Mouse (Mus musculus): Measurements from ENCODE around the gene Tnrc6a.

Gene Tnrc6a

GRCm38 (mm10) chr7:123194696-123195095 is 71.0 kb downstream of the Tnrc6a start:
- DNase-seq: no peak

DNA sequence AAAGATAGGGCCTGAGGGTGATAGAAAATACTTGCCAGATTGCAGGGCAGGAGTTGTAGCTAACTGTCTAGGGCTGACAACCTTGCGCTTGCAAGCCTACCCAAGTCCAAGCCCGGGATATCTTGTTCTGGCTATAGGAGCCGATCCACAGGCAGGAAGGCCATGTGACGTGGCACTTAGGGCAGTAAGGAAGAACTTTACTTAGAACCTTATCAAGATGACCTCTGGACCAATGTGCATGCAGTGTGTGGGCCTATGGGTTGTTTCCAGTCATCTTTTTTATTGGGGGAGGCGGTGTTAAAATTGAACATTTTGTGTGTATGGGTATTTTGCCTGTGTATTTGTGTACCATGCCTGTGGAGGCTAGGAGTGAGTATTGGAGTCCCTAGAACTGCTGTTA is 72.7 kb downstream of the Tnrc6a start:
- DNase-seq: no peak

DNA sequence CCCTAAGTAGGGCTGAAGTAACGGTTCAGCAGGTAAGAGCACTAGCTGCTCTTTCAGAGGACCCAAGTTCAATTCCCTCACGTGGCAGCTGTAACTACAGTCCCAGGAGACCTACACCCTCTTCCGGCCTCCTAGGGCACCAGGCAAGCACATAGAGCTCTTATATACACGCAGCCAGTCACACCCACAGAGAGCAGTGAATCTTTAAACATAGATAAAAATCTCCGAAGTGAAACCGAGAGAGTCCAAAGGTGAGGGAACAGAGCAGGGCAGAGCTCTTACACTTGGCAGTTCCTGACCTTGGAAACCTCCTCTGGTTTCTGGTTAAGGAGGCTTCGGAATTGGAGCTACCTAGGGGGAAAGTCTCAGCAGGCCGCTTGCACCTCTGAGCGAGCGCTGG is 75.0 kb downstream of the Tnrc6a start:
- no peak for DNase-seq

DNA sequence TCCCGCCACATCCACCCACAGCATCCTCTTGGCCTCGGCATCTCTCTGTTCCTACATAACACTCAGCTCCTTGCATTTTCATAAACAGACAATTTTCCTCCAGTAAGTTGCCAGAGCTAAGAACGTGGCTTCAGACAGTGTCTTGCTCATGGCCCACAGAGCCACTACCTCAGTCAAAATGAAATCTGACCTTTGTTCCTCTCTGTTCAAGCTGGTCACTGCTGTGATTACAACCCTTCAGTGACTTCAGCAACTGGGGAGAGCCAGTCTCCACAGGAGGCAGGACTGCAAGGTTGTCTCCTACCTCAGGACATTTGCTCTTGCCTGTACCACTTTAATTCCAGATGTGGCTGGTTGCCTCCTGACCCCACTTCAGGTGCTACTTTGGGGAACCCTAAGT is 75.5 kb downstream of the Tnrc6a start:
- DNase-seq: no peak

GRCm38 (mm10) chr7:123199656-123200206 is 76.0 kb downstream of the Tnrc6a start:
- DNase-seq: no peak

- no peak for DNase-seq
Observed at GRCm38 (mm10) chr7:123200722-123201121, 77.0 kb downstream of the Tnrc6a start.

GRCm38 (mm10) chr7:123205261-123205660 is 81.6 kb downstream of the Tnrc6a start:
- peak in 1 of 2 experiments; percentile 54 for DNase-seq

DNA sequence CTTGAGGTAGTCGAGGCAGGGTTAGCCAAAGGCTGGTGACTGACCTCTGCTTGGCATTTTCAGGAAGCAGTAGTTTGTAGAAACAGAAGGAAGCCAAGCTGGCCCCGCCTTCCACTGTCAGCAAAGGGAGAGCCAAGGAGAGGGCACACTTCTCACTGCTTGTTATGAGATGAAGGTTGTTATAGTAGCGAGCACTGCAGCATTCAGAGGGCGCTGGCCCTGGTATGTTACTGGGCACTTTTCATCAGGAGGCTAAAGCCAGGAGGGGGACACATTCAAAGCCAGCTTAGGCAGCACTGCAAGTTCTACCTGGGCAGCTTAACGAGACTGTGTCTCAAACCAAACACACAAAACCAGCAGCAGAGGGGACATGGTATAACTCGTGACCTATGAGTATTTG is 83.9 kb downstream of the Tnrc6a start:
- DNase-seq: no peak

DNA sequence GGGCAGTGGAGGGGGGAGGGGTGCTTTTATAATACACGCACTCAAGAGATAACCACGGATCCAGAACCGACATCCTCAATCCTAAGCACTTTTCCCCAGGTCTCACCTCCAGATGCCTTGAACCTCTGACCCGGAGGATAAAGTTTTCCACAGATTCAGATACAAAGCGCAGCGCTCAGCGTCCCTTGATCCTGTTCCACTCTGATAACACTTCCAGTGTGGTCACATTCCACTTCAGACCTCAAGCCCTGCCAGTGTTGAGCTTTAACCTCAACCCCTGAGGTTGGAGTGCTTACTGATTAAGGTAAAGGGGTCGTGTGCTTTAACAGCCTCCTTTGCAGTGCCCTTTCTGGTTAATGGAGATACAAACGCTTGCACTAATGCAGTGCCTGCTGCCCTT is 86.2 kb downstream of the Tnrc6a start:
- no peak for DNase-seq

GRCm38 (mm10) chr7:123211461-123211860 is 87.8 kb downstream of the Tnrc6a start:
- no peak for DNase-seq

DNA sequence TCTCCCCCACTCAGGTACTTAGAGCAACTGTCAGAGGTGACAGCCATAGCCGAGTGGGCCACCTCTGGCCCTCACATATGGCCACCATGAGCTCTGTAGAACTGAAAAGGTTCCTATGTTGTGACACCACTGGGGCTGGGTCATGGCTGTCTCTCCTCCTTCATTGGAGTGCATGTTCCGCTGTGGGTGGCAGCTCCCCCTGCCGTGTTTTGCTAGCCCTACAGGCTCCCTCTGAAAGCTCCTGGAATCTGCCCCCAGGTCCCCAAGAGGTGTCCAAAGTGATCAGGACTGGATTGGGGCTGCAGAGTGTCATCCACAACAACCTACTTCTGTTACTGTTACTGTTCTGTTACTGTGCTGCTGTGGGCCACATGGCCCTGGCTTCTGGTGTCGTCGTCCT is 88.6 kb downstream of the Tnrc6a start:
- no peak for DNase-seq

DNA sequence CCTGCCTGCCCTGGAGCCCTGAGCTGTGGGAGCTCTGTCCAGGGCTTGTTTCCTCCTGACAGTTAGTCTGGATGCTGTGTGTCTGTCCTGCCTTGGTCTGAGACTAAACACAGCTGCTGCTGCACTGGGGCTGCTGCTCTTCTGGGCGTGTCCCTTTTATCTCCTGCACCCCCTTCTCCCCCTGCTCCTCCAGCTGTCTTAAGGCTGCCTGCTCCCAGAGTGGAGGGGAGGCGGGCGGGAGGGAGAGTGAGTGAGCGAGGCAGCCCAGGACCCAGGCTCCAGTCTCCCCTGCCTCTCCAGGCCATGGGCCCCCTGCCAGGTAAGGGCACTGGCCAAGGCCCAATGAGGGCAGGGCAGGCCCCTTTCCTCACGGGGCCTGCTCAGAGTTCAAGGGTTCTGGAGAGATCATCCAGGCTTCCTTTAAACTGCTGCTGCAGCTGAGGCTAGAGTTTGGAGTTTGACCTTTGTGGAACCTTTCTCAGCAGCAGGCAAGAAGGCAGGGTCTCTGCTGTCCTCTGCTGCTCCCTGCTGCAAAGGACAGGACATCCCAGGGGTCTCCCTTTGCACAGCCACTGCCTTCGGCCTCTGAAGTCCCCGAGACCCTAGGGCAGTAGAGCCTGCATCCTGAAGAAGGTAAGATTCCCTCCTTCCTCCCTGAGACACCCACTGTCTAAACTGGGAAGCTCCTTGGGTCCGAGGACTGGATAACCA is 90.8 kb downstream of the Tnrc6a start, which contains the start of gene Slc5a11:
TSS of gene Slc5a11 (plus strand) at position 416 of the 711 bp plus-strand sequence.
- DNase-seq: no peak

DNA sequence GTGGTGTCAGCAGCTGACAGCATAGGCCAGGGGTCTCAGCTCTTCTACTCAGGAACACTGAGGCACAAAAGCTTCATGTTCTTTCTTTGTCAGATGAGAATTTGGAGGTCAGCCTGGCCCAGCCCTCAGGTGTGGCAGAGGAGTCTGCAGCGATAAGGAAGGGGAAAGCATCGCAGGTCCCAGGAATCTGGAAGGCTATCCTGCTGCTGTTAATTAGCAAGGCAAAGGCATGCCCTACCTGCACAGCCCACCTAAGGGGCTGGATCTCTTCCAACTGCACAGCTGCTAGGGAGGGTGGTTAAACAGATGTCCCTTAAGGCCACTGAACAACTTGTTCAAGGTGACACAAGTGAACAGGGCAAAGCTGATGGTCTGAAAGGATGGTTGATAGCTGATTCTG is 91.5 kb downstream of the Tnrc6a start:
- DNase-seq: no peak

DNA sequence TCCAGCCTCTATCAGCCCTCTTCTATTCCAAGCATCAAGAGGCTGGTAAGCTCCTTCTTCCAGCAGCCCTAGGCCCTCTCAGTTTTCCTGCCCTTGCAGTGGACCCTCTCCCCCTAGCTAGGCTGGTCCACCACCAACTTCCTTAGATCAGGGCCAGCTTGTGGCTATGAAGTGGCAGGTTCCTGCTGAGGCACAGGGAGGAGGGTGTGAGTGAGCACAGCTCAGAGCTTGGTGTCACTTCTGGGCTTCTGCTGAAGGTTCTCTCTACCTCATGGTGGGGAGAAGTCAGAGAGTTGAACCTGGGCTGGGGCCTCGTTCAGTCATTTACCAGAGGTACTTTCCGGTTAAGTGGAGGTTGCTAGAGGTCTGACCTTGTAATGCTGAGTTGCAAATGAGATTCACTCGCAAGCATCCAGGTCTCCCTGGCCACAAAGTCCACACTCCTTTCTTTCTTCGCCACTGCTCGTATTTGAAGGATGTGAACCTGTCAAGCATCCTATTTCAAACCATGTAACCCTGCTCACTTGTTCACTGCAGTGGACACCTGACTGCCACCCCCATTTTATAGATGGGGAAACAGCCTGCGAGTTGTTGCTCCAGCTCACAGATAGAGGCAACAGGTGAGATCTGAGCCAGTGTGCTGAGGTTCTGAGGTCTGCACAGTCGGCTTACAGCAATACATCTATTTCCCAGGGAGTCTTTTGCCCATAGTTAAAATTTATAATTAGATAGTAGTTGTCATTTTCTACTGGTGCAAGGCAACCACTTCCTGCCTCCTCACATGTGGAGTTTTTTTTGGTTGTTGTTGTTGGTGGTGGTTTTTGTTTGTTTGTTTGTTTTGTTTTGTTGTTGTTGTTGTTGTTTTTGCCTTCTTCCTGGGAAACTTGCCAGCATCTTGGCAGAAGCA is 94.0 kb downstream of the Tnrc6a start:
- DNase-seq: no peak

- DNase-seq: no peak
Observed at GRCm38 (mm10) chr7:123218620-123219019, 94.9 kb downstream of the Tnrc6a start.

DNA sequence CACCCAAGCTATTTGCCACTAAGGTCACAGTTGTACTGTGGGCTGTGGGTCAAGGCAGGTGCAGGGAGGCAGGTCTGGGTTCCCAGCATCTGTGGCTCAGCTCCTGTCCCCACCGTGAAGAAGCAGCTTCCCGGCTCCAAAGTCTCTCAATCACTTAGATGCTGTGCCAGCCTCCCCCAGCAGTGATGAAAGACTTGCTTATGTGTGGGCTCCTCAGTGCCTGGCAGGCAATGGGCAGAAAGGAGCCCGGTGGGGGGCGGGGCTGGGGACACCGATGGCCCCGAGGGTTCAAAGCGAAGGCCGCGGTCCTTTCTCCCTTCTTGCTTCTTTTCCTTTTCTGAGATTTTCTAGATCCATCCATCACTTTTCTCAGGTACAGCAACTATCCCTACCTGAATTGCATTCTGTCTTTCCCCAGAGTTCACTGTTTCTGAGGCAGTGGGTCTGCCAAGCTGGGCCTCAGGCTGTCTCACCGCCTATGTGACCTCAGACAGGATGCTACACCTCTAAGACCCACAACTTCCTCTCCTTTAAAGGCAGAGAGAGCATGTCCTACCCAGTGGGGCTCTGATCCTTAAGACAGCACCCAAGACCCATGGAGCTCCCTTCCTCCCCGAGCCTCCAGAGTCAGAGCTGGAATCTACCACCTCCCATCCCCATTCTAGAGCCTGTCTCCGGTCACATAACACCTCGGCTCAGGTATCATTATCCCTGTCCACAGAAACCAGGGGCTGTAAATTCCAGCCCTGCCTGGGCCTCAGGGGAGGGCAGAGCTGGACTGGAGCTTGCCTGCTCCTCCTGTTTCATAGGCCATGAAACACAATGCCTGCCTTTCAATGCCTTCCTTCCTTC is 96.3 kb downstream of the Tnrc6a start:
- DNase-seq: no peak

GRCm38 (mm10) chr7:123220633-123220942 is 96.9 kb downstream of the Tnrc6a start:
- no peak for DNase-seq

- no peak for DNase-seq
Observed at GRCm38 (mm10) chr7:123224076-123224475, 100.4 kb downstream of the Tnrc6a start.

DNA sequence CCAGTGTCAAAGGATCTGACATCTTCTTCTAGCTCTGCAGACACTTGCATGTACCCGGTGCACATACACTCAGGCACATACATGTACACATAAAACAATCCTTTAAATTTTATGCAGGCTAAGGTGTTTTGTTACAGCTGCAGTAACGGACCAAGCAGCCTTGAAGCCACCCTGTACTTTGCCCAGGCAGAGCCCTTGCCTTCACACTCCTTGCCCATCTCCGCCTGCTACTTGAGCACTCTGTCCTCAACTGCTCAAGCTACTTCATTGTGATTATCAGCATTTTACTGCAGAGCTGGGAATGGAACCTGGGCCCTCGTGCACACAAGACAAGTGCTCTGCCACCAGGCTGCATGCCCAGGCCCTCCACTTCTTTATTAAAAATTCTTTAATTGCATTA is 101.5 kb downstream of the Tnrc6a start:
- DNase-seq: no peak

DNA sequence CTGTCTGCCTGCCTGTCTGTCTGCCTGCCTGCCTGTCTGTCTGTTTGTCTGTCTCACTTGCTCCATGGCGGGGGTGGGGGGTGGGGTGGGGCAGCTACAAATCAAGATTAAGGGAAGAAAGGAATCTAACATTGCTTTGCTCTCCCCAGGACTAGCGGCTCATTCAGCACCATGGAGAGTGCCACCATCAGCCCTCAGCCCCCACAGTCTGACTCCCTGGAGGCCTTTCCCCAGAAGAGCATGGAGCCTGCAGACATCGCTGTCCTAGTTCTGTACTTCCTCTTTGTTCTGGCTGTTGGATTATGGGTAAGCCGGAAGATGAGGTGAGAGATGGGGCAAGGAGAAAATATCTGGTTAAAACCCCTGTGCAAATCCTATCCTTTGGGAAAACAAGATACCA is 111.8 kb downstream of the Tnrc6a start:
- peak in 1 of 2 experiments; percentile 28 for DNase-seq

GRCm38 (mm10) chr7:123238621-123239020 is 114.9 kb downstream of the Tnrc6a start:
- DNase-seq: no peak

GRCm38 (mm10) chr7:123240064-123240463 is 116.4 kb downstream of the Tnrc6a start:
- no peak for DNase-seq

DNA sequence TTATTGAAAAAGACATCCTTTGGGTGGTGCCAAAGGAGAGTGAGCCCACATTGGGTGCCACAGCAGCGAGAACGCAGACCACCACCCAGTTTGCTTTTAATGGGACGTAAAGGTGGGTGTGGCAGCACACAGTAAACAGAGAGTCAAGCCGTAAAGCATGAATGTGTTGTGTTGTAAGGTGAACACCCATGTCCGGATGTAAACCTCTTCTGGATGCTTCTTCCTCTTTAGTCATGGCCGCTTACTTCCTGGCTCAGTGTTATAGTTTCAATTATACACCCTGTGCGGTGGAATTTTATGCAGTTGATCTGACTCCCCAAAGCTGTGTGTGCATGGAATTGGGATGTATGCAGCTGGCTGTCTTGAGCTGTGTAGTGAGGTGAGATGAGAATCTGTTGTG is 118.6 kb downstream of the Tnrc6a start:
- no peak for DNase-seq
